Mouse (Mus musculus) hindbrain, embryonic 14.5 days (tissue): ENCODE results near the gene Gm21972. TPM values are rescaled to one million over a fixed set of nuclear protein-coding genes. Genes with fewer than 3 reads are reported as not detected.

Source experiments
- ATAC-seq: fragments of 200-750 bp; cut with Nextera tagmentation; 2 replicates; pipeline ENCODE4 v1.8.0; 2017; ENCODE audit warnings: moderate number of reproducible peaks, mild to moderate bottlenecking, moderate TSS enrichment, moderate library complexity; ENCODE audit not compliant: low FRiP score
- DNase-seq: peaks from one replicate; pipeline ENCODE4 v3.0.0-alpha.2; 2015; ENCODE audit warnings: low spot score
- H3K27ac ChIP-seq: fragments of 300-500 bp; sonication (generic); 2 replicates; pipeline ENCODE4 v1.5.1; 2014; ENCODE audit warnings: mild to moderate bottlenecking, moderate library complexity
- H3K27me3 ChIP-seq: fragments of 300-500 bp; sonication (generic); 2 replicates; pipeline ENCODE4 v1.6.1; 2014; ENCODE audit warnings: mild to moderate bottlenecking, low read length, mixed read lengths; ENCODE audit not compliant: control insufficient read depth, insufficient read depth
- H3K36me3 ChIP-seq: fragments of 300-500 bp; sonication (generic); replicated peaks from 2 replicates; pipeline ENCODE4 v1.6.1; 2014; ENCODE audit not compliant: control insufficient read depth, insufficient read depth
- H3K4me1 ChIP-seq: fragments of 300-500 bp; sonication (generic); replicated peaks from 2 replicates; pipeline ENCODE4 v1.6.1; 2014; ENCODE audit warnings: antibody characterized with exemption, low read length, mixed read lengths; ENCODE audit not compliant: control insufficient read depth, insufficient read depth
- H3K4me2 ChIP-seq: fragments of 300-500 bp; sonication (generic); replicated peaks from 2 replicates; pipeline ENCODE4 v1.6.1; 2014; ENCODE audit warnings: mild to moderate bottlenecking, moderate library complexity
- H3K4me3 ChIP-seq: fragments of 300-500 bp; sonication (generic); replicated peaks from 2 replicates; pipeline ENCODE4 v1.5.1; 2014; ENCODE audit warnings: mild to moderate bottlenecking, low read length
- H3K9ac ChIP-seq: fragments of 300-500 bp; sonication (generic); 2 replicates; pipeline ENCODE4 v1.6.1; 2014
- H3K9me3 ChIP-seq: fragments of 300-500 bp; sonication (generic); 2 replicates; pipeline ENCODE4 v1.6.1; 2016; ENCODE audit warnings: low read length; ENCODE audit not compliant: control insufficient read depth
- WGBS: fragments of 180-500 bp; shearing (Covaris S2); extraction: QIAGEN DNeasy Blood & Tissue Kit; methylation state at CpG from one replicate; pipeline ENCODE4 v1.1.7; 2014; 5-methylcytosine and 5-hydroxymethylcytosine counted together
- polyA plus RNA-seq: library from polyadenylated mRNA; unstranded; fragments of >200 nt; fragmentation: Nextera tagmentation; extraction: Ambion mirVana; gene quantifications from 2 replicates; pipeline ENCODE4 v1.2.1, GENCODE M21; 2014

Gene Gm21972
- polyA plus RNA-seq, 1 experiment from 2014 or later: 0.90 TPM

GRCm38 (mm10) chr1:86144001-86144944 lies 10.8 kb downstream of the Gm21972 start:
- H3K27me3 ChIP-seq: no peaks in the 10 kb centered on the region
- 78% methylated on average over 21 of the region's 21 CpGs for WGBS
- no peak overlapping the region for H3K9ac ChIP-seq
- no peak overlapping the region for H3K27ac ChIP-seq
- H3K4me1 ChIP-seq: no peaks in the 10 kb centered on the region
- ATAC-seq: no peak
- no peak overlapping the region for H3K4me2 ChIP-seq
- DNase-seq: no peak
- no peak overlapping the region for H3K4me3 ChIP-seq
- peaks cover 31% of the 10 kb centered on the region for H3K36me3 ChIP-seq
- H3K9me3 ChIP-seq: no peaks in the 10 kb centered on the region

DNA sequence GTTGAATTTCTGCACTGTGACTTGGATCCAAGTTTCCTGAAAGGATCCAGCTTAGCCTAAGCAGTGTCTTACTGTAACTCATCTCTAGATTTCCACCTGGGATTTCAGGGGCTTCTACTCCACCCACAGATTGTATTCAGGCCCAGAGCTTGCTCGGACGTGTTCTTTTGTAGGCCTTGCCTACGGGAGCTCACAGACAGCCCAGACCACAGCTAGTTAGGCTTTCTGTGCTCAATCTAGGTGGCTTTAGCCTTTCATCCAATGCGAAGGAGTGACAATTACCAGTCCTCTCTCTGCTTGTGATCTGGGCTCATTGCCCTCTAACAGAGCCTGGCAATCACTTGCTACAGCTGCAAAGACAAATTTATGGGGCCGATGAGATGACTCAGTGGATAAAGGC lies 12.9 kb downstream of the Gm21972 start:
- no peaks in the 10 kb centered on the region for H3K4me1 ChIP-seq
- H3K4me2 ChIP-seq: no peak overlapping the region
- H3K27ac ChIP-seq: no peak overlapping the region
- peaks cover 11% of the 10 kb centered on the region for H3K36me3 ChIP-seq
- WGBS: 91% methylated on average over 5 of the region's 5 CpGs
- no peak overlapping the region for H3K4me3 ChIP-seq
- DNase-seq (no peak), ATAC-seq (no peak)
- H3K9me3 ChIP-seq: no peaks in the 10 kb centered on the region
- H3K9ac ChIP-seq: no peak overlapping the region
- no peaks in the 10 kb centered on the region for H3K27me3 ChIP-seq

- H3K4me3 ChIP-seq: no peak overlapping the region
- H3K4me1 ChIP-seq: no peaks in the 10 kb centered on the region
- DNase-seq: no peak
- no peaks in the 10 kb centered on the region for H3K9me3 ChIP-seq
- WGBS: 86% methylated on average over 5 of the region's 5 CpGs
- peaks cover 6% of the 10 kb centered on the region for H3K36me3 ChIP-seq
- no peak overlapping the region for H3K4me2 ChIP-seq
- no peak overlapping the region for H3K9ac ChIP-seq
- H3K27me3 ChIP-seq: no peaks in the 10 kb centered on the region
- no peak overlapping the region for H3K27ac ChIP-seq
- no peak for ATAC-seq
These were observed 14.1 kb downstream of the Gm21972 start for GRCm38 (mm10) chr1:86147557-86147956.

- no peak overlapping the region for H3K4me2 ChIP-seq
- DNase-seq (no peak), ATAC-seq (no peak)
- H3K9me3 ChIP-seq: no peaks in the 10 kb centered on the region
- no peak overlapping the region for H3K9ac ChIP-seq
- no peak overlapping the region for H3K4me3 ChIP-seq
- H3K4me1 ChIP-seq: no peaks in the 10 kb centered on the region
- H3K36me3 ChIP-seq: no peaks in the 10 kb centered on the region; the same call in 1 of the 2 replicates
- H3K27ac ChIP-seq: no peak overlapping the region
- H3K27me3 ChIP-seq: no peaks in the 10 kb centered on the region
- 77% methylated on average over 9 of the region's 9 CpGs for WGBS
These were observed 14.7 kb downstream of the Gm21972 start for GRCm38 (mm10) chr1:86148161-86148560.

DNA sequence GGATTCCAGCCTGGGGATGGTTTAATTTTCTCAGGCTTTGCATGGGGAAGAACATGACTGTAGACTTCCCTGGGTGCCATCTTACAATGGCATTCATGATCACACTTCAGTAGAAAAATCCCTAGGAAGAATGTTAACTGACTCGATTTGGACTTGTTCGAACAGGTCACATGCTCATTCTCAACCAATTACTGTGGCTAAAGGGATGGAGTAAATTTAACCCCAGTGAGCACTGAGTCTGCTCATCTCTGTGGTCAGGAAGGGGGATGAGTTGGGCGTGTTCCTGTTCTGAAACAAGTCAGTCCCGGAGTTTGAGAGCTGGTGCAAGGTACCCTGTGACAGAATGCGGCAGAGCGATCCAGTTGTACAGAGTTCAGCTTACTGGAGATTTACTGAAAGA lies 17.5 kb downstream of the Gm21972 start:
- H3K36me3 ChIP-seq: no peaks in the 10 kb centered on the region
- peaks cover 12% of the 10 kb centered on the region for H3K4me1 ChIP-seq
- H3K27me3 ChIP-seq: no peaks in the 10 kb centered on the region
- WGBS: 87% methylated on average over 6 of the region's 6 CpGs
- H3K9me3 ChIP-seq: no peaks in the 10 kb centered on the region
- ATAC-seq: no peak
- no peak overlapping the region for H3K27ac ChIP-seq
- no peak for DNase-seq
- no peak overlapping the region for H3K4me2 ChIP-seq
- H3K4me3 ChIP-seq: no peak overlapping the region
- H3K9ac ChIP-seq: no peak overlapping the region

GRCm38 (mm10) chr1:86151376-86151775 lies 17.9 kb downstream of the Gm21972 start:
- no peak for DNase-seq
- H3K9ac ChIP-seq: no peak overlapping the region
- no peaks in the 10 kb centered on the region for H3K9me3 ChIP-seq
- H3K4me3 ChIP-seq: no peak overlapping the region
- H3K27me3 ChIP-seq: no peaks in the 10 kb centered on the region
- 90% methylated on average over 7 of the region's 7 CpGs for WGBS
- ATAC-seq: no peak
- H3K4me2 ChIP-seq: no peak overlapping the region
- H3K36me3 ChIP-seq: no peaks in the 10 kb centered on the region
- H3K4me1 ChIP-seq: peaks cover 12% of the 10 kb centered on the region
- no peak overlapping the region for H3K27ac ChIP-seq

DNA sequence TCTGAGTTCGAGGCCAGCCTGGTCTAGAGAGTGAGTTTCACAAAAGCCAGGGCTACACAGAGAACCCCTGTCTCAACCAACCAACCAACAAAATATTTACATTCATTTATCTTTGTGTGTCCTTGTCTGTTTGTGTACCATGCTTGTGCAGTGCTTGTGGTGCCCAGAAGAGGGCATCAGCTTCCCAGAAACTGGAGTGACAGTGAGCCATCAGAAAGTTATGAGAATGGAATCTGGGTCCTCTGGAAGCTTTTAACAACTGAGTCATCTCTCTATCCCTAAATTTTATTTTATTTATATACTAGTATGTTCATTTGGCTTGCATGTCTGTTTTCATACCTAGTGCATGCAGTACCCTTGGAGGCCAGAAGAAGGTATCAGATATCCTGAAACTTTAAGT lies 19.2 kb downstream of the Gm21972 start:
- WGBS: 100% methylated on average over 1 of the region's 1 CpGs
- DNase-seq (no peak), ATAC-seq (no peak)
- Histone ChIP-seq H3K4me2 (no peak overlapping the region), H3K36me3 (peaks cover 8% of the 10 kb centered on the region; the same call in 1 of the 2 replicates), H3K27me3 (no peaks in the 10 kb centered on the region), H3K9ac (no peak overlapping the region), H3K9me3 (no peaks in the 10 kb centered on the region), H3K27ac (no peak overlapping the region), H3K4me1 (peaks cover 12% of the 10 kb centered on the region), H3K4me3 (no peak overlapping the region)

GRCm38 (mm10) chr1:86154133-86154823 lies 20.8 kb downstream of the Gm21972 start, which contains the start of gene Armc9:
Armc9 (plus strand) TSS chr1:86154780.
- Histone ChIP-seq H3K4me3 (peak within 1 kb of the TSS; percentile 75), H3K36me3 (peaks cover 22% of the 10 kb centered on the region), H3K4me2 (peak within 1 kb of the TSS; percentile 85), H3K27ac (peak within 1 kb of the TSS; percentile 76), H3K9ac (peak within 1 kb of the TSS; percentile 78), H3K9me3 (no peaks in the 10 kb centered on the region), H3K4me1 (peaks cover 12% of the 10 kb centered on the region), H3K27me3 (no peaks in the 10 kb centered on the region)
- ATAC-seq: peak; percentile 100
- WGBS: 4% methylated on average over 40 of the region's 40 CpGs
- DNase-seq: peak; percentile 96

DNA sequence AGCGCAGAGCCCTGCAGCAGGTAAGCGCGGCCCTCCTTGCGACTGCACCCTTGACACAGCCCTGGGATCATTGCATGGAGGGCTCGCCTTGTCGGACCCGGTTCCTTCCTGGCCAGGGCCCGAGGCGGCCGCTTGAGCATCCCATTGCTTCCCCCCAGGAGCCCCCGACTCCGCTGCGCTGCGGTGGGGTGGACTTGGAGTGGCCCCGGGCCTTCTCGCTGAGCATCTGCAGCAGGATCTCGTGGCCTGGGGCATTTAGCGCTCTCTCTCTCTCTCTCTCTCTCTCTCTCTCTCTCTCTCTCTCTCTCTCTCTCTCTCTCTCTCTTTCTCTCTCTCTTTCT lies 21.4 kb downstream of the Gm21972 start:
- Histone ChIP-seq H3K27me3 (no peaks in the 10 kb centered on the region), H3K27ac (no peak overlapping the region), H3K9me3 (no peaks in the 10 kb centered on the region), H3K36me3 (peaks cover 22% of the 10 kb centered on the region), H3K9ac (peak overlapping the region; percentile 78), H3K4me3 (peak overlapping the region; percentile 75), H3K4me2 (peak overlapping the region; percentile 85), H3K4me1 (peaks cover 12% of the 10 kb centered on the region)
- no peak for DNase-seq
- 0% methylated on average over 18 of the region's 18 CpGs for WGBS
- no peak for ATAC-seq
